Mouse (Mus musculus) megakaryocyte, adult 5-6 weeks (primary cell): ENCODE data around the gene Grin3b. TPM values are rescaled to one million over a fixed set of nuclear protein-coding genes. Genes with fewer than 3 reads are reported as not detected.
A peak's percentile ranks its signal among the peaks of the same experiment; 100 is the strongest.

Experiments used
- ATAC-seq: 2 replicates; pipeline ENCODE4 v1.8.0; 2016; ENCODE audit warnings: mild to moderate bottlenecking, inconsistent platforms; ENCODE audit not compliant: poor library complexity, severe bottlenecking
- total RNA-seq, 2 experiments: library from RNA; stranded (forward) in 1 of 2; stranded (reverse) in 1 of 2; fragments of 153-499, 151-499 nt in 1 of 2; fragments of 221-1000, 200-1000 nt in 1 of 2; gene quantifications; 2 replicates each; pipeline versions ENCODE4 v1.2.3 to v1.2.4; 2015 to 2017

Gene Grin3b
- total RNA-seq, 2 experiments from 2014 or later = 0.18 TPM; not detected in 1

- ATAC-seq = no peak
These were observed 43.1 kb downstream of the Grin3b start for GRCm38 (mm10) chr10:80013609-80014008.

GRCm38 (mm10) chr10:80014484-80015290, 44.2 kb downstream of the Grin3b start:
- no peak for ATAC-seq

GRCm38 (mm10) chr10:80015583-80015982, 45.1 kb downstream of the Grin3b start:
- no peak for ATAC-seq

GRCm38 (mm10) chr10:80016511-80016910, 46.0 kb downstream of the Grin3b start, which contains the start of gene Arhgap45:
Gene Arhgap45 (plus strand): TSS chr10:80016653.
- peak; percentile 76 for ATAC-seq

GRCm38 (mm10) chr10:80016931-80017330, 46.4 kb downstream of the Grin3b start:
- ATAC-seq = peak; percentile 39

- ATAC-seq = peak; percentile 66
These were observed 46.8 kb downstream of the Grin3b start for GRCm38 (mm10) chr10:80017361-80017760.

GRCm38 (mm10) chr10:80017771-80018170, 47.3 kb downstream of the Grin3b start:
- no peak for ATAC-seq

GRCm38 (mm10) chr10:80018739-80019297, 48.3 kb downstream of the Grin3b start:
- peak; percentile 23 for ATAC-seq

GRCm38 (mm10) chr10:80019471-80020131, 49.1 kb downstream of the Grin3b start:
- no peak for ATAC-seq

- no peak for ATAC-seq
These were observed 49.7 kb downstream of the Grin3b start for GRCm38 (mm10) chr10:80020191-80020590.

GRCm38 (mm10) chr10:80020603-80021319, 50.2 kb downstream of the Grin3b start:
- no peak for ATAC-seq

GRCm38 (mm10) chr10:80021320-80021641, 50.8 kb downstream of the Grin3b start:
- ATAC-seq = no peak

GRCm38 (mm10) chr10:80022164-80022563, 51.6 kb downstream of the Grin3b start:
- no peak for ATAC-seq

- ATAC-seq = no peak
These were observed 52.3 kb downstream of the Grin3b start for GRCm38 (mm10) chr10:80022806-80023205.

GRCm38 (mm10) chr10:80023758-80024157, 53.2 kb downstream of the Grin3b start:
- ATAC-seq = no peak

GRCm38 (mm10) chr10:80024229-80025043, 53.9 kb downstream of the Grin3b start:
- ATAC-seq = peak; percentile 78

GRCm38 (mm10) chr10:80025044-80025347, 54.5 kb downstream of the Grin3b start:
- ATAC-seq = no peak

GRCm38 (mm10) chr10:80025463-80025862, 54.9 kb downstream of the Grin3b start:
- ATAC-seq = no peak

GRCm38 (mm10) chr10:80025889-80026288, 55.4 kb downstream of the Grin3b start:
- ATAC-seq = peak; percentile 19; the same call in 1 of the 2 replicates
